Mouse (Mus musculus) embryonic facial prominence, embryonic 10.5 days (tissue): ENCODE data around the gene Hnrnpf. TPM values are rescaled to one million over a fixed set of nuclear protein-coding genes. Genes with fewer than 3 reads are reported as not detected.
"Not testable (repeated sequence)": the region's sequence is repeated elsewhere in the genome, so short reads cannot be mapped to it uniquely, and the experiment has no call there.

Source experiments
- DNase-seq: peaks from one replicate; pipeline ENCODE4 v3.0.0-alpha.2; 2017; ENCODE audit warnings: low spot score
- H3K27ac ChIP-seq: fragments of 300-500 bp; sonication (generic); replicated peaks from 2 replicates; pipeline ENCODE4 v1.5.1; 2016; ENCODE audit warnings: mild to moderate bottlenecking
- H3K27me3 ChIP-seq: fragments of 300-500 bp; sonication (generic); replicated peaks from 2 replicates; pipeline ENCODE4 v1.6.1; 2016; ENCODE audit warnings: low read depth, mild to moderate bottlenecking; ENCODE audit not compliant: poor library complexity, severe bottlenecking
- H3K36me3 ChIP-seq: fragments of 300-500 bp; sonication (generic); replicated peaks from 2 replicates; pipeline ENCODE4 v1.6.1; 2016; ENCODE audit warnings: mild to moderate bottlenecking, moderate library complexity
- H3K4me1 ChIP-seq: fragments of 300-500 bp; sonication (generic); 2 replicates; pipeline ENCODE4 v1.6.1; 2016
- H3K4me3 ChIP-seq: fragments of 300-500 bp; sonication (generic); 2 replicates; pipeline ENCODE4 v1.5.1; 2016; ENCODE audit warnings: mild to moderate bottlenecking, moderate library complexity
- H3K9me3 ChIP-seq: fragments of 300-500 bp; sonication (generic); 2 replicates; pipeline ENCODE4 v1.6.1; 2016; ENCODE audit warnings: mild to moderate bottlenecking
- WGBS: fragments of 180-500 bp; shearing (Covaris S2); methylation state at CpG from one replicate; pipeline ENCODE4 v1.1.7; 2016; 5-methylcytosine and 5-hydroxymethylcytosine counted together
- polyA plus RNA-seq: library from polyadenylated mRNA; unstranded; fragments of >200 nt; fragmentation: Nextera tagmentation; extraction: Ambion mirVana; gene quantifications from 2 replicates; pipeline ENCODE4 v1.2.1, GENCODE M21; 2016

Gene Hnrnpf
- polyA plus RNA-seq, result 874 and 878 TPM in 2 replicates

DNA sequence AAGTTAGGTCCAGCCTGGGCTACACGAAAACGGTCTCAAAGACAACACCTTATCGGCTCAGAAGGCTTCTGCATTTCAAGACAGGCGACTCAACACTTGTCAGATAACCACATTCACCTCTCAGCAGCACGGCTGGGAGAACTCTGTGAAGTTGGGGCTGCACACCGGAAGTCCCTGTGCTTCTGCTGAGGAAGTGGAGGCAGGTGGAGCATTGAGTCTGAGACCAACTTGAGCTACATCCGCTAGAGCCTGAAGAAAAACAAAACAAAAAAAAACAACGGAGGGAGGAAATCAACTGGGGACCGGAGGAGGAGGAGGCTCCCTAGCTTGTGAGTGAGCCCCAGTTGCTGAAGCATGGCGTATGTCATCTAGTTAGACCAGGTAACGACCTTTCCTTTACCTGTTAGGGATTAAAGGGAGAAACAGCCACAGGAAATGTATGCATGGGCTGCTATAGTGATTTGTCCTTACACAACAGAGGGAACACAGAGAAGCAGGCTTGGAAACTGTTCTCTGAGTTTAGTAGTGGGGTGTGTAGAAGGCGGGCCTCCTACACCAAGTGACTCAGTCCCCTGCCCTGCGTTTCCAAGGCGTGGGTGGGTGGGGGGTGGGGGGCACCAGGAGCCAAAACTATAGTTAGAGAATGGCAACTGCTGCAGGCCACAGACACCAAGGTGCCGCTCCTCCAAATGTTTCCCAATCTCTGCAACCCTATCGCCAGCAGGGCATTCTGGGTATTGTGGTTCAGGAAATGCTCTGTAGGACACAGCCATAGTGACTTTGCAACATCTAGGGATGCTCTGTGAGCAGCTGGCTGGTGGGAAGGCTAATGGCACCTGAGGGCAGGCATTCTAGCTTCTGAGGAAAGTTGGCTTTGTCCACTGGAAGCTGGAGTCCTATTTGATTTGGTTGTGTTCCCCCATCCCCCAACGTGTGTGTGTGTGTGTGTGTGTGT, at the start of gene Hnrnpf:
Gene Hnrnpf, plus strand, starts transcription at position 199 of the 955 bp plus-strand sequence.
- H3K9me3 ChIP-seq, result no peaks in the 10 kb centered on the region
- no peaks in the 10 kb centered on the region for H3K27me3 ChIP-seq
- 78% methylated on average over 17 of the region's 17 CpGs for WGBS
- no peaks in the 10 kb centered on the region for H3K36me3 ChIP-seq
- no peak for DNase-seq
- H3K4me1 ChIP-seq, result peaks cover 3% of the 10 kb centered on the region
- no peak within 1 kb of the TSS for H3K4me3 ChIP-seq
- H3K27ac ChIP-seq, result no peak within 1 kb of the TSS

DNA sequence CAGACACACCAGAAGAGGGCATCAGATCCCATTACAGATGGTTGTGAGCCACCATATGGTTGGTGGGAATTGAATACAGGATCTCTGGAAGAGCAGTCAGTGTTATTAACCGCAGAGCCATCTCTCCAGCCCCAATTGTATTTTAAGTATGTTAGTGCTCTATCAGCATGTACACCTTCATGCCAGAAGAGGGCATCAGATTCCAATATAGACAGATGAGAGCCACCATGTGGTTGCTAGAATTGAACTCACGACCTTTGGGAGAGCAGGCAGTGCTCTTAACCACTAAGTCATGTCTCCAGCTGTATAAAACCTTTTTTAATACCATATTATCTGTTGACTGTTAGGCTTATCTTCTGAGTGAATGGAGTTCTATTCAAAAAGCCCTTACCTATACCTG, 48.4 kb upstream of the Hnrnpf start:
- 60% methylated on average over 2 of the region's 2 CpGs for WGBS
- Histone ChIP-seq H3K36me3 (peaks cover 33% of the 10 kb centered on the region), H3K9me3 (no peaks in the 10 kb centered on the region), H3K4me1 (no peaks in the 10 kb centered on the region), H3K27ac (no peak overlapping the region), H3K4me3 (no peak overlapping the region), H3K27me3 (no peaks in the 10 kb centered on the region)
- DNase-seq, result no peak

DNA sequence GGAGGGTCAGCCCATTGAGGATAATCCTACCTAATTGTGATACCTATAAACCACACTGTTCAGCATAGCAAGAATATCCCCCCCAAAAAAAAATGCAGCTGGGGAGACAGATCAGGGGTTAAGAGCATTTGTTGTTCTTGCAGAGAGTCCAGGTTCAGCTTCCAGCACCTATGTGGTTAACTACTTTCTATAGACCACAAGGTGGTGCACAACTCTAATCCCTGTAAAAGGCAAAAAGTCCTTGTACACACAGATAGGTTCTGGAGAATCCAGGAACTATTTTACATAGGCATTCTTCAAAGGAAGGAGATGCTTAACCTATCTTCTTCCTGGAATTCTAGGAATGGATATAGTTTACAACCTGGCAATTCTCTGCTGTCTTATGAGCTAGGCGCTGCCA, 42.1 kb upstream of the Hnrnpf start:
- no peaks in the 10 kb centered on the region for H3K36me3 ChIP-seq
- H3K4me1 ChIP-seq, result no peaks in the 10 kb centered on the region
- no peak overlapping the region for H3K27ac ChIP-seq
- DNase-seq, result no peak
- H3K4me3 ChIP-seq, result no peak overlapping the region
- H3K9me3 ChIP-seq, result no peaks in the 10 kb centered on the region
- 84% methylated on average over 1 of the region's 1 CpGs for WGBS
- H3K27me3 ChIP-seq, result no peaks in the 10 kb centered on the region

DNA sequence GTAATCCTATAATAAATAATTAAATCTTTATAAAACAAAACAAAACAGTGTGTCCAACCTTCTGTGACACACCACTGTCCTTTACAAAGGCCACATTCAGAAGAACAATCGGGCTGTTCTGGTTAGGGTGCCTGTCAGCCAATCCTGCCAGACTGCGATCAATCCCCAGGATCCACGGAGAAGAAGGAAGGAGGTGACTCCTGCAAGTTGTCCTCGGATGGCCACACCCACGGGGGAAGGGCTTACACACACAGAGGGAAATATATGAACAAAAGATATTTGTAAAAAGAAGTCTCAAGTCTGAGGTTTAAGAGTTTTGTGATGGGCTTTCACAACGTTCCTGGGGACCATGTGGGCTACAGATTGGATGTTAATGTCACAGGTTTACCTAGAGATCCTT, 38.3 kb upstream of the Hnrnpf start, which contains the start of gene Zfp239:
Gene Zfp239, plus strand, starts transcription at position 253 of the 400 bp plus-strand sequence.
- peaks cover 6% of the 10 kb centered on the region for H3K4me1 ChIP-seq
- no peaks in the 10 kb centered on the region for H3K9me3 ChIP-seq
- H3K36me3 ChIP-seq, result no peaks in the 10 kb centered on the region; the same call in 1 of the 2 replicates
- WGBS, result 65% methylated on average over 6 of the region's 6 CpGs
- no peaks in the 10 kb centered on the region for H3K27me3 ChIP-seq
- H3K4me3 ChIP-seq, result peak within 1 kb of the TSS; percentile 72
- H3K27ac ChIP-seq, result peak within 1 kb of the TSS; percentile 82
- DNase-seq, result no peak

DNA sequence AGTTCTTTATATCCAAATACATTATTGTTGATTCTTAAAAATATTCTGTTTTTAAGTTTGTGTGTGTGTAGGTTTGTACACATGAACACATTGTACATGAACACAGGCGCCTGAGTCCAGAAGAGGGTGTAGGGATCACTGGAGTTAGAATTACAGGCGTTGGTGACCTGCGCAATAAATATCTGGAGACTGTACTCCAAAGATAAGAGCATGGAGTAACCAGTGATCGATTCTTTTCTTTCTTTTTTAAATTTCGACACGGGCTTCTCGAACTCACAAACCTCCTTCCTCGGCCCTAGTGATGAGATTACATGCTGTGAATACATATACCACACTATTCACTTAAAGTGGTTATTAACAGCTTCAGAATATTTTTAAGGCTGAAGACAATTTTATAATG, 37.7 kb upstream of the Hnrnpf start:
- Histone ChIP-seq H3K27ac (peak overlapping the region; percentile 82; the same call in 1 of the 2 replicates), H3K4me1 (peaks cover 6% of the 10 kb centered on the region), H3K36me3 (no peaks in the 10 kb centered on the region; the same call in 1 of the 2 replicates), H3K4me3 (peak overlapping the region; percentile 72), H3K9me3 (no peaks in the 10 kb centered on the region), H3K27me3 (no peaks in the 10 kb centered on the region)
- DNase-seq, result no peak
- WGBS, result 75% methylated on average over 8 of the region's 8 CpGs

DNA sequence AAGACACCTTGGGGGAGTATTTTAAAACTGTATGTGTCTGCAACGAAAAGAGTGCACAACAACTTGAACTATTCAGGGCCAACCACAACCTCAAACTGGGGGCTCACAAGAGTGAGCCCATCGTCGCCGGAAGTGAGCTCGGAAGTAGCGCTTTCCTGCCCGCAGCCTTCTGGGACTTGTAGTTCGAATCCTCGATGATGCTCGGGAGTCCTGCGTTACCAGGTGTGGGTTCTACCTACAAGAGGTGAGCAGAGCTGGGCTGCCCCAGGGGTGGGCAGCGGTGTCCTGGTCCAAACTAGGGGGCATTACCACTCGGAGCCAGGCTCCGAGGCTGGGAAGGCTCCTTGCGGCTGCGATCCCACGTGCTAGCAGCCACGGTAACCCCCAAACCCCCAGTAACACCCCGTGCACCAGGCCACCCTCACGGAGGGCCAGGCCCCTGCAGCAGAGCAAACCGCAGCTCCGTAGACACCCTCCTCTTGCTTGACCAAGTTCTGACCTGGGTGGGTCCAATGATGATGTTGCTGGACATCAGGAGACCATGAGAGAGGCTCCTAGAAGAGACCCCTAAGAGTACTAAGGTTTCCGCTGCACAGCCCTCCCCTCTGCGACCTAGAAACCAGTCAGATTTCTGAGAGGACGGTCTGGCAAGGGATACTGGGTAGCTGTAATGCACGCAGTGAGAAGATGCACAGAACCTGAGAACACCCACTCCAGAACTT, 37.1 kb upstream of the Hnrnpf start:
- WGBS, result 3% methylated on average over 26 of the region's 26 CpGs

DNA sequence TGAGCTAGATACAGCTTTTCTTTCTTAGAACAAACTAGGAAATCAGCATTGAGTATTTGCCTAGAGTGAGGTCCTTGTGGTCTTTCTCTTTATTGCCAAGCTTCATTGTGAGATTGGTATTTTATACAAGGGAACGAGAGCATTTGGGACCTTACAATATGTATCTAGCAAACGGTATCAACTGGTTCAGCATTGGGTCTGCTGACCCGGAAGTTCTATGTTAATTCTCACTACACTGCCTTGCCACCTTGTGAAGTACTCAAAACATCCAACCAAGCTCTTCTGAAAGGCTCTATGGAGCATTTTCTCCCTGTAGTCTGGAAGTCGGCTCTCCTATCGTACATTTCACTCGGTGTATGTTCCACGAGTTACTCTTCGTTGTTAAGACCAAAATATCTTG, 36.4 kb upstream of the Hnrnpf start:
- Histone ChIP-seq H3K27ac (0 out of 2 replicates have a peak overlapping the region, but pooled peaks have one; percentile 82), H3K4me1 (peaks cover 6% of the 10 kb centered on the region), H3K36me3 (no peaks in the 10 kb centered on the region; the same call in 1 of the 2 replicates), H3K27me3 (no peaks in the 10 kb centered on the region), H3K9me3 (no peaks in the 10 kb centered on the region), H3K4me3 (peak overlapping the region; percentile 72)
- 93% methylated on average over 8 of the region's 8 CpGs for WGBS
- no peak for DNase-seq

More for the DNA sequence above, 37.1 kb upstream of the Hnrnpf start:
- Histone ChIP-seq H3K36me3 (no peaks in the 10 kb centered on the region; the same call in 1 of the 2 replicates), H3K4me3 (peak overlapping the region; percentile 72), H3K27ac (peak overlapping the region; percentile 82), H3K9me3 (no peaks in the 10 kb centered on the region), H3K27me3 (no peaks in the 10 kb centered on the region), H3K4me1 (peaks cover 6% of the 10 kb centered on the region)
- DNase-seq, result peak; percentile 79

DNA sequence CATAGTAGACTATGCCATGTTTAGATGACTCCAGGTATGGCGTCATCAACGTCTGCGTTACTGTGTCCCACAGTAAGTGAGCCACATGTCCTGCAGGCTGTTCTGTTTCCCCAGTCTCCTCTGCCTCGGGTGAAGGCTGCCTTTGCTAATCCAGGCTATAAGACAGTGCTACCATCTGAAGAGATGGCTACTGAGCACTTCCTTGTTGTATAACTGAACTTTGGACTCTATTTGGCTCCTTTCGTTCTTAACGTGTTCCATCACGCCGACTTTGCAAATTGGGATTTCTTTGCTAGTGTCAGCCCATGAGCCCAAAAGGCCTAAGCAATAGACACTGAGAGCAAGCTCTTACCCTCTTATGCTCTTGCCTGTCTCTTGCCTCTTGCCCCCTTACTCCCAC, 31.9 kb upstream of the Hnrnpf start:
- Histone ChIP-seq H3K36me3 (peaks cover 19% of the 10 kb centered on the region), H3K4me3 (no peak overlapping the region), H3K9me3 (no peaks in the 10 kb centered on the region), H3K4me1 (peaks cover 4% of the 10 kb centered on the region), H3K27me3 (no peaks in the 10 kb centered on the region), H3K27ac (no peak overlapping the region)
- WGBS, result 93% methylated on average over 8 of the region's 8 CpGs
- no peak for DNase-seq

DNA sequence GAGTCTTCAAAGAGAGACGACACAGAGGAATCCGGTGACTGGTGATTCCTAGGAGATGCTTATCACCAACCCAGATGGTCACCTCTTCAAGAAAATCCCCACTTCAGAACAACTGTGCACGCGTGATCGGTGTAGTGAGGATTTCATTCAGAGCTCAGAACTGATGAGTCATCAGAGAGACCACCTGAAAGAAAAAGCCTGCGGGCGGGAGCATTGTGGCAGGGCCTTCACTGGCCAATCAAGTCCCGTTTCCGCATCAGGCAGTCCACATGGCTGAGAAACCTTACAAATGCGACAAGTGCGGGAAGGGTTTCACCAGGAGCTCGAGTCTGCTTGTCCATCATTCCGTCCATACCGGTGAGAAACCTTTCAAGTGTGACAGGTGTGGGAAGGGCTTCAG, 29.1 kb upstream of the Hnrnpf start:
- Histone ChIP-seq H3K4me3 (no peak overlapping the region), H3K4me1 (no peaks in the 10 kb centered on the region), H3K9me3 (no peaks in the 10 kb centered on the region), H3K27me3 (no peaks in the 10 kb centered on the region), H3K27ac (no peak overlapping the region), H3K36me3 (peaks cover 19% of the 10 kb centered on the region)
- no peak for DNase-seq
- WGBS, result 83% methylated on average over 14 of the region's 14 CpGs

DNA sequence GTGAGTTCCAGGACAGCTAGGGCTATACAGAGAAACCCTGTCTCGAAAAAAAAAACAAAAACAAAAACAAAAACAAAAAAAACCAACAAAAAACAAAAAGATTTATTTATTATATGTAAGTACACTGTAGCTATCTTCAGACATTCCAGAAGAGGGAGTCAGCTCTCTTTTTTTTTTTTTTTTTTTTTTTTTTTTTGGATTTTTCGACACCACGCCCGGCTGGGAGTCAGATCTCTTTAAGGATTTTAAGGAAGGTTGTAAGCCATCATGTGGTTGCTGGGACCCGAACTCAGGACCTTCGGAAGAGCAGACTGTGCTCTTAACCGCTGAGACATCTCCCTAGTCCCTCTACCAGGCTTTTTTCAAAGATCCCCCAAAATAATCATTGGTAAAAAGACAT, 26.7 kb upstream of the Hnrnpf start:
- peaks cover 19% of the 10 kb centered on the region for H3K36me3 ChIP-seq
- not testable (repeated sequence) for H3K27ac ChIP-seq, H3K4me3 ChIP-seq, DNase-seq, H3K4me1 ChIP-seq, H3K9me3 ChIP-seq, H3K27me3 ChIP-seq
- WGBS, result 86% methylated on average over 7 of the region's 7 CpGs

DNA sequence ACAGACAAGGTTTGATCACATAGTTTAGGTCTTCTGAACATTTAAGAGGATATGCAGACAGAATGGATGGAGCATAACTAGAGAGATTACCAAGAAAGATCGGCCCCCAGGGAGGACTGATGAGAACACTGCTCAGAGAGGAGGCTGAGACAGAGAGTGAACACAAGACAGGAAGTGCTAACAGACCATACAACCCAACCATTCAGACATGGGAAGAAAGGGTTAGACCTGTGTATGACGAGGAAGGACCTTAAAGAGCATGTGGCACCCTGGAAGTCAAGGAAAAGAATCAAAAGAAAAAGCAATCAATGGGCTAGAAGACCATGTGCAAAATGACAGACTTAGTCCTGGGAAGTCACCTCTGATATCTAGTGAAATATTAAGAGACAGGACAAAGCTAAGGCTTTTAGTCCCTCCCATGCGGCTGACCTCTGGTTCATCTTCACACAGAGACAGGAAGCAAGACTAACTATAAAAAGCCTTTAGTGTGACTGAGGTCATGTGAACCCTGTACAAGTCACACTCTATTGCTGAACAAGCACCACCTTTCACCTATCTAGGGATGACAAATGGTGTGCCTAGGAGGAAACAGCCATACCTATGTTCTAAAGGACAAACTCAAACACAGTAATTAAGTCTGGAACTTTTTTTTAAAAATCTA, 25.4 kb upstream of the Hnrnpf start:
- no peak overlapping the region for H3K4me3 ChIP-seq
- H3K4me1 ChIP-seq, result no peaks in the 10 kb centered on the region
- 87% methylated on average over 3 of the region's 3 CpGs for WGBS
- H3K27ac ChIP-seq, result no peak overlapping the region
- no peaks in the 10 kb centered on the region for H3K27me3 ChIP-seq
- H3K9me3 ChIP-seq, result no peaks in the 10 kb centered on the region
- H3K36me3 ChIP-seq, result peaks cover 19% of the 10 kb centered on the region
- DNase-seq, result no peak

DNA sequence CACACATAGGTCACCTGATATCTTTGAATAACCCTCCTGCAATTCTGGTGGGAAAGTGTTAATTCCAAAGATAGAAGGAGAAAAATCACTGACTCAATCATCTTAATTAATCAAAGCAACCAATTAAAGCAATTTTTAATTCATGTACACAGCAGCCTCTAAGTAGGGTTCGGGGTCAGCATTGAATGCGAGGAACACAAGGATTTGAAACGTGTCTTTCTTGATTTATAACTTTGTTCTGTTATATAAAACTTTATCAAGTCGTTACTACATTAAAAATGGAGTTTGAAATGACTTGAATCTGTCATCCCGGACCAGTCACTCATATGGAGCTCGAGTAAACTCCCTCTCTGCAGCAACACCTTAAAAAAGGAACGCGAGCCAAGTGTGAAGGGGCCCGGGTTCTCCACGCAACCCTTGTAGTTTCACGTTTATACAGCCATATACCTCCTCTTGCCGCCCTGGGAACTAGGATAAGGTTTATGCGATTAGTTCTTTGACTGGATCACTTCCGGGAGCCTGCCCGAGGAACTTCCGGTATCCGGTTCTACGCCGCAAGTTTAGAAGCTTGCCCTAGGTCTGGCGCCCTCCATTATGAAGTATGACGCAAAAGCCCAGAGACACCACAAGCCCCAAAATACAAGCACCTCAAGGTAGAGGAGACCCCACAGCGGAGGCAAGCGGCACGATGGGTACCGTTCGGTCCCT, 21.3 kb upstream of the Hnrnpf start:
- WGBS, result 13% methylated on average over 26 of the region's 26 CpGs
- no peaks in the 10 kb centered on the region for H3K36me3 ChIP-seq
- no peaks in the 10 kb centered on the region for H3K9me3 ChIP-seq
- DNase-seq, result peak; percentile 90
- peak overlapping the region; percentile 98 for H3K27ac ChIP-seq
- no peaks in the 10 kb centered on the region for H3K27me3 ChIP-seq
- H3K4me1 ChIP-seq, result peaks cover 13% of the 10 kb centered on the region
- peak overlapping the region; percentile 65 for H3K4me3 ChIP-seq
